Mouse (Mus musculus) embryo, embryonic 10 days (tissue): ENCODE results near the gene Cttn.

ENCODE experiments used
- DNase-seq: peaks from one replicate; pipeline ENCODE4 v3.0.0-alpha.2; 2015; ENCODE audit warnings: low spot score

The Cttn gene

GRCm38 (mm10) chr7:144470545-144471059 is at the start of gene Cttn:
Gene Cttn, minus strand, starts transcription at chr7:144471009.
- DNase-seq: peak; percentile 94

GRCm38 (mm10) chr7:144519852-144520251 is 49.0 kb upstream of the Cttn start:
- DNase-seq: no peak

GRCm38 (mm10) chr7:144516711-144517110 is 45.9 kb upstream of the Cttn start:
- no peak for DNase-seq

- no peak for DNase-seq
These were observed 38.3 kb upstream of the Cttn start for GRCm38 (mm10) chr7:144509090-144509489.

- DNase-seq: no peak
These were observed 36.0 kb upstream of the Cttn start for GRCm38 (mm10) chr7:144506807-144507206.

- DNase-seq: no peak
These were observed 33.1 kb upstream of the Cttn start for GRCm38 (mm10) chr7:144503959-144504358.

- DNase-seq: no peak
These were observed 22.1 kb upstream of the Cttn start for GRCm38 (mm10) chr7:144492931-144493330.

- DNase-seq: no peak
These were observed 19.5 kb upstream of the Cttn start for GRCm38 (mm10) chr7:144490201-144490873.

- no peak for DNase-seq
These were observed 18.4 kb upstream of the Cttn start for GRCm38 (mm10) chr7:144489067-144489774.

- no peak for DNase-seq
These were observed 9.5 kb upstream of the Cttn start for GRCm38 (mm10) chr7:144480314-144480713.

- no peak for DNase-seq
These were observed 8.8 kb upstream of the Cttn start for GRCm38 (mm10) chr7:144479569-144479968.

GRCm38 (mm10) chr7:144475741-144476140 is 4.9 kb upstream of the Cttn start:
- DNase-seq: no peak

GRCm38 (mm10) chr7:144473486-144473885 is 2.7 kb upstream of the Cttn start:
- no peak for DNase-seq

GRCm38 (mm10) chr7:144471103-144471502 is 294 bp upstream of the Cttn start:
- DNase-seq: no peak

GRCm38 (mm10) chr7:144469908-144470544 is 783 bp downstream of the Cttn start:
- peak; percentile 40 for DNase-seq

GRCm38 (mm10) chr7:144469181-144469641 is 1.6 kb downstream of the Cttn start:
- peak; percentile 18 for DNase-seq

GRCm38 (mm10) chr7:144468741-144469140 is 2.1 kb downstream of the Cttn start:
- no peak for DNase-seq

GRCm38 (mm10) chr7:144462577-144462976 is 8.2 kb downstream of the Cttn start:
- no peak for DNase-seq

- DNase-seq: no peak
These were observed 9.4 kb downstream of the Cttn start for GRCm38 (mm10) chr7:144461246-144461902.

GRCm38 (mm10) chr7:144458881-144459280 is 11.9 kb downstream of the Cttn start:
- DNase-seq: no peak

- no peak for DNase-seq
These were observed 20.1 kb downstream of the Cttn start for GRCm38 (mm10) chr7:144450661-144451060.
